Mouse (Mus musculus): ENCODE results near the gene Spon1.

DNA sequence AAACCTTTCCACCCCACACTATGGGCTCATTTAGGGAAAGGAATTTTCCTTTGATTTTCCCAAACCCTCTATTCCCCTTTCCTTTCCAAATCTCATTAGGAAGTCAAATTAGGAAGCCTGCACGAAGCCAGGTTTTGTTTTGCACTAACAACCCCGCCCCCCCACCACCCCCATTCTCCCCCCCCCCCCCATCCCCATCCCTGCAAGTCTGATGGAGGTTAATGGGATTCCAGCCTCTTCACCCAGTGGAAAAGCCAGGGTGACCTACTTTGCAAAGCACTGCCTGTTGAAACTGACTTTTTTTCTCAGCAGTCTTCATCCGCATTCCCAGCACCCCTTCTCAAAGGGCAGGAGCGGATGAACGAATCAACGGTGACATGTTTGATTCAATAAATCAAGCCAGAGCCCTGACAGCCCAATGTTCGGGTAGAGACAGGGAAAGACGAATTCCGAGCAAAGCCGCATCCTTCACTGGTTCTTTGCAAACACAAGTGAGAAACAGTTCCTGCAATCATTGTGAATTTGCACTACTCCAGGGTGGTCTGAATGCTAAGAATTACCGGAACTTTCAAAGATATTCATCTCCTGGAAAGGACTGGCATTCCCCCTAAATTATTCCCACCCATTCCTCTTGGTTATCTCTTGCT, 254.4 kb downstream of the Spon1 start:
- no peak for TF ChIP-seq CTCF (IDR thresholded peaks at IDR 0.05; ENCODE audit: borderline replicate concordance, insufficient read depth, low read depth, low read length)
- TF ChIP-seq POLR2A (IDR thresholded peaks at IDR 0.05; ENCODE audit: borderline replicate concordance, insufficient read depth, low read length): no peak

Data from cerebellum, adult 2 months (tissue).